Mouse (Mus musculus) thymus, postnatal 36 days (tissue): ENCODE data around the gene Ghrhr.

Experiments used
- DNase-seq, 2 experiments: peaks; one replicate each; pipeline ENCODE4 v3.0.0; 2022; ENCODE audit warnings: mixed read lengths in 2 of 2

Gene Ghrhr

DNA sequence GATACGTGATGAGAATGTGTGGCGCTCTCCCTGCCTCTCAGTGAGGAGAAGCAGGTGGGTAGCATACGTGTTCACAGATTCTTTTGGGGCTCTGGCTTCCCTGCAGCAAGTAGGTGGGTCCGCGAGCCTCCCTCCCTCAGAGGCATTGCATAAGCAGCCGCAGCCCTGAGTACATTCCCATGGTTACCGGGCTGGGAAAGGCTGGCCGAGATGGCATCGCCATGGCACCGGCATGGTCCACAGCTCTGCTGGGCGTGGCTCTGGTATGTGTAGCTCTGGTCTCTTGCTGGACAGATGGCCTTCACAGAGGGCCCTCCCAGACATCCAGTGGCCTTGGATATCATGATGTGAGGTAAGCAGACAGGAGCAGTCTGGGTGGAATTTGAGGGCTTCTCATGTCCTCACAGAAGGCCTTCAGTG is 20.5 kb downstream of the Ghrhr start:
- no peak for DNase-seq

DNA sequence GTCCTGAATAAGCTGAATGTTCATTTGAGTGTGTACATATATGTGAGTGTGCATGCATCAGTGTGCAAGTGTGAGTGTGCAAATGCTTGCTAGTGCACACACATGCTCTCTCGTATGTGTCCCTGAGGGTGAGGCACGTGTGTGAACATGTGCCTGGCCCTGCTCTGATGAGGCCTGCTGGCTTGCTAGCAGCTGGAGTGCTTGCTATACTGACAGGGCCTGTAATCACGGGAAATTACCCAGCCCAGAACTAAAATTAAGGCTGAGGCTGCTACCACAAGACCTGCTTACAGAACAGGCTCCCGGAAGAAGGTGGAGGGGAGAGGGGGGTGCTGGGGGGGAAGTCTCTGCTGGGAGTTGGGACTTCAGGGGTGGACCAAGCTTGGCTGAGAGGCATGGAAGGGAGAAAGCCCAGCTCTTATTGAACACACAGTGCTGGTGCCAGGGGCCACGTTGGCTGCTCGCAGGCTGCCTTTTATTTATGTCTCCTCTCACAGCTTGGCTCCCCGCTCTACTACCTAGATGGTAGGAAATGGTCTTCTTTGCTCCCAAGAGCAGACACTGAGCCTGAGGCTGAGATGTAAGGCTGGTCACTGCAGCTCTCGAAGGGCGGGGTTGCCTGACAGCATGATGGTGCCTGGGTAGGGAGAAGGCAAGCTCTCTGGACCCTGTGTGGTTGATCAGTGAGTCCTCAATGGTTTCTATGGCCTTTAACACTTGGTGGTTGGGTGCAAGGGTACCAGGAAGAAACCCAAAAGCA is 23.0 kb downstream of the Ghrhr start:
- DNase-seq, result no peak

DNA sequence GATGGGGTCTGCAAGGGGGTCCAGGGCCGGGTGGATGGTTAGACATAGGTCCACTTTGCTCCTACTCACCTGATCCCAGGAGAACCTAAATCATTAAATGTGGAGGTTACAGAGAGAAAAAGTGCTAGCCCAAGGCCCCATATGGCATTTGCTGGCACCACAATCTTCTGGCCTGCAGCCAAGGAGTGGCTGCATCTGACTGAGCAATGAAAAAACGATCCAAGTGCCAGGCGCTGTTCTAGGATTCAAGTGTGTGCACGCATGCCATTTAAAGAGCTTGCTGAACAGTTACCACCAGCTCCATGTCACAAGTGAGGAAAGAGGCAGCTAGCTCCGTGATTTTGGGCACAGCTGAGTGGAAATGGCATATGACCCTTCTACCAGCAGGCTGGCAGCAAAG is 23.8 kb downstream of the Ghrhr start:
- no peak for DNase-seq

DNA sequence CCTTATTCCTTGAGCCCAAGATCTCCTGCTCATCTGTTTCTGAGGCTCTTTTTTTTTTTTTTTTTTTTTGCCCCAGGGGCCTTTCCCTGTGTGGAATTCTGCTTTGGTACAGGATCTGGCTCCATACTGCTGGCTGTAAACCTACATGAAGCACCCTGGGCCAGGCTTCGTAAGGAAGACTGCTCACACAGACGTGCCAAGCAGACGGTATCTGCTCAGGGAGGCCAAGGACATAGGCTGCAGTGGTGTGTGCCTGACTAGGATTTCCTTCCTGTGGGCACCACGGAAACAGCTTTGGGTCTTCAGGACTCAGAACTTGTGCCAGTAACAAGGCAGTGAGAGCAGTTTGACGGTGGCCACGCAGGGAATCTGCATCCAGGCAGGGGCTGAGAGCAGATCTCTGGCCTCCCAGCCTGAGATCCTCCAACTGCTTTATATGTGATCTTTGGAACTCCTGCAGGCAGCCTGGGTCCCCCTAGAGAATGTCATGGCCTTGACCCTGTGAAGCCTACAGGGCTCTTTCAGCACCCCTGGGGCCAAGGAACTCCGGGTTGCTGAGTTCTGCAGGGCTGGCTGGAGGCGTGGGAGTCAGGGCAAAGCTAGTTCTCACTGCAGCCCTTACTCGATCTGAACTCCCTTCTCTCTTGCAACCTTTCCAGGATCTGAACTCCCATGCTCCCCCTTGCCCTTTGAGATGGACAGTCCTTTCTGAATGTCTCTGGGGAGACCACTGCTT is 26.1 kb downstream of the Ghrhr start:
- no peak for DNase-seq

DNA sequence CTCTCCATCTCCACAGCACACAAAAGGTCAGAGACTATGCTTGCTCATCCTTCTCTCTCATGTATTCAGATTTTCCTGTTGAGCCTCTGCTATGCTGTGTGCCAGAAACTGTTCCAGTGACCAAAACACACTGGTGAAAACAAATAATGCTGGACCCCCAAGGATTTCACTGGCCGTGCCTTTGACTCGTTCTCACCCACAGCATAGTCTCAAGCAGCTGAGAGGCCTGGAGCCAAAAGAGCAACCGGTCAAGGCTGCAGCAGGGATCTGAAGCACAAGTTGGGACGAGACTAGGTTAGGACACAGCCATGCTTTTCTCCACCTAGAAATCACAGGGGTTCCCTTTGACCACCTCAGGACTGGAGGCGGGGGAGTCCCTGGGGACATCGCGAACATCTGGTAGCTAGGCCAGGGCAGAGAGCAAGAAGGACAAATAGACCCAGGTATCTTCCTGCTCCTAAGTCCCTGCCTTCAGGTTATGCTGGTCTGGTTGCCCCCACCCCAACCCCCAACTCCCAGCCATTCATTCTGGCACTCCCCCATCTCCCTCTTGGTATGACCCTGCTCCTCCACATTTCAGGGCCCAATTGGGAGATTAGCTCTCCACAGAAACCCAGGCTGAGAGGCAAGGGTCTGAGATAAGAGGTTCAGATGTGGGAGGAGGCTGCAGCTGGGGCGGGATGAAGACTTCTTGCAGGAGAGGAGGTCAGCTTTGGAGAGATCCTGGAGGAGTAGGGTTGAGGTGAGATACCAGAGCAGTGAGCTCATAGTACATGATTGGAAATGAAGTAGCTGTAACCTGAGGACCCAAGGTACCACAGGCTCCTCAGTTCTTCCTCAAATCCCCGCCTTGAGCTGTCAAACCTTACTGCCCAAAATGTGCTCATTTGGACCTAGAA is 27.6 kb downstream of the Ghrhr start:
- DNase-seq, result no peak

DNA sequence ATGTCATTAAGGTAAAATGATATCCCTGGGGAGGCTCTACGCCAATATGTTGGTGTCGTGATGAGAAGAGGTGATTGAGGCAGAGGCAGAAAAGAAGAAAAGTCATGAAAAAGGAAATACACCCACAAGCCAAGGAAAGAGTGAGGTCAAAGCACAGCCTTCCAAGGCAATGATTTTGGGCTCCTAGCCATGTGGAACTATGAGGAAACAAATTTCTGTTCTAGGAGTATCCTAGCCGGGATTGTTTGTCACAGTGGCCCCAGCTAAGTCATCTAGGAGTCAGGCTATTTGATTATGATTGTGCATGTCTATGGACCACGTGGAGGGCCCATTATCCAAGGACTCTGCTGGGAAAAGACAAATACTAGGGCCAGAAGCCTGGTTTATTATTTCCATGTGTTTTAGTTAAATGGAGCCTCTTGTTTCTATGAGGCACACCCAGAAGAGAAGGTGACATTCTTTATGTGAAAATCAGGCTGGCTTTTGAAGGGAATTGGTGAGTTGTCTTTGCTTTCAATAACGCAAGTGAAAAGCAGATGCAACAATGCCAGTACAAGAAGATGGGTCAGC is 28.4 kb downstream of the Ghrhr start:
- no peak for DNase-seq

DNA sequence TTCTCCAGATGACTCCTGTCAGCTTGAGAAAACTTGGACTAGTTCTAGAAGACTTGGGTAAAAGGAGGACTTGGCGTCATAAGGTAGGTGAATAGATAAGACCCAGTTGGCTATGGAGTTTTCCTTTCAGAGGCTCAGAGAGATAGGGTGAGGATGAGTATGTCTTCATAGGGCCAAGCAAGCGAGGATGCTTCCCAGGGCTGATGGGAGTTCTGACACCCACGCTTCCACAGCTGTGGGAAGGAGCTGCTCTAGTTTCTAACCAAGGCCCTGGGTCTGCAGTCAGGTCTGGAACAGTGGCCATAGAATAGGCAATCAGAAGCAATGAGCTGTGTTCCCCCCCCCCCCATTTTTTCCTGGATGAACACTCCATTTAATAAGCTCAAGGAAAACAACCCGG is 31.2 kb downstream of the Ghrhr start:
- DNase-seq, result no peak

DNA sequence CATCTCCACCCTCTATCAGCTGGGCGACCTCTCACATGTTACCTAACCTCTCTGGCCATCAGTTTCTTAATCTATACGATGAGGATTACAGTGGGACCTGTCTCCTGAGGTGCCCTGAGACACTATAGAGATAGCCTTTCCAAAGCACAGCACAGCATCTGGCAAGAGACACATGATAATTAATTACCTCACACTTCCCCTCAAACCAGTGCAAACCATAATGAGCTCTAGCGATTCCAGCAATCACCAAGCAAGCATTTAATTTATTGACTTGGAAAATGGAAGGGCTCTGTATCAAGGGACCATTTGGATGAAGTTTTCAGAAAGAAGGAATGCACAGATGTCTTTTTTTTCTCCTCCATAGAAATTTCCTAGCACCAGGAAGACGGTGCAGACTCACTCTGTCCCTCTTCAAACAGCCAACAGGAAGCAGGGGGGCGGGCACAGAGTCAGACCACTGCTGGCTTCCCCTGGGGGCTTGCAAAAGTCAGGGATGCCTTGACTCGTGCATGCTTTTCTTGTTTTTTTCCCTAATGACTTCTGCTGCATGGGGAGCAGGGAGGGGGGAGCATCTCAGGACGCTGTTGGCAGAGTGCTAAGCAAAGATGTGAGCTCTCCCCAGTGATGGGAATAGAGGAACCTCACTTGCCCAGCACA is 34.2 kb downstream of the Ghrhr start:
- no peak for DNase-seq

DNA sequence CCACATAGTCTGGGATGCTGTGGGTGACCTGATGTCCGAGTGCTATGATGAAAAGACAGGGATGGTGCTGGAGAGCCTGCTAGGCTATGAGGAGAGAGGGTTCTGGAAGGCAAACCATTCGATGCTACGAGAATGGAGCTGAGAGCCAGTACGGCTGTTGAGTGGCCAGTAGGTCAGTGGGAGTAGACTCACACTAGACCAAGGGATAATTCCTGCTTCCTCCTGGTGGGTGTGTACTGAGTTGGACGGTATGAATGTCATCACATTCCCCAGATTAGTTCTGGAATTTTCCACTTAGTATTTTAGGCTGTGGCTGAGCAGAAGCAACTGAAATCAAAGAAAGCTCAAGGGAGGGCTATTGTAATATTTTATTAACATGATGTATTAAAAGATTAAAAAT is 34.9 kb downstream of the Ghrhr start:
- no peak for DNase-seq

DNA sequence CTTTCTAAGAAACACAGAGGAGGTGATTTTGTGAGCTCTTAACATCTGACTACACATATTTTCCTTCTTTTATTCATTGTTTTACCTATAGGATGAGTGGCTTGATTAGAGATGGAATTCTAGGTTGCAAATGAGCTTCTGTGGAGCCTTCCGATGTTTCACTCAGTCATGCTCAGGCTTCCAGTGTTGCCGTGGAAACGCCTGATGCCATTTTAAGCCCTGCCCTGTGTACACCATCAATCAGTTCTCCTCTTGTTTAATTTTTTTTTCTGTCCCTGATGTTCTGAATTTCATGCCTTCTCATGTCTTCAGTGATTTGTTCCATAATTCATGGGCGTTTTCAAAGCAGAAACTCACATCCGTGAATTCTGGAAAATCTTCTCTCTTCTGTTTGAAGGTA is 40.1 kb downstream of the Ghrhr start:
- no peak for DNase-seq

DNA sequence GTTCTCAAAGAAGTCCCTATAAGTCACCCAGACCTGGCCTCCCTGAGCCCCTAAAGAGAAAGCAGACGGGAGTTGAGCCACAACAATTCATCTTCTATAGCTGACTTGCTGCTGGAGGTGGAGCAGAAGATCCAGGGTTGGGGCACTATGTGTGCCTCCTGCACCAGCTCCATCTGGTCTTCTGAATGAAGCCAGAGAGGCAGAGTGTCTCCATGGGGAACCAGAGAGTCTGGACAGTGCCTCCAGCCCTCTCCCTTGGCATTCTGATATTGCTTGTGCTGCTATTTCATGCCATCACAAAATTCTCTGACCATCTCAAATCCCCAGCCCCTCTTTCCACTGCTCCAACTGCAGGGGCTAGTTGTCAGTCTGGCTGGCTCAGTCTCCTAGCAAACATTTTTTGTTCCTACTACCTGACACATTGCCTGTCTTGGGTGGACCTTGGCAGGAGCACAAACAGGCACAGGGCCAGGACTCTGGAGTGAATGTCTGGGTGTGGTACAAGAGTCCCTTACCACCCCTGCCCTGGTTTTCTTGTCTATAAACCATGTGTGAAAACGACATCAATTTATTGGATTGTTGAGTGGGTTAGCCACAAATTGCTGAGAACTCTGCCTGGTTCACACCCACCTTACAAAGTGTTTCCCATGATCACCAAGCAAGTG is 42.8 kb downstream of the Ghrhr start:
- no peak for DNase-seq

DNA sequence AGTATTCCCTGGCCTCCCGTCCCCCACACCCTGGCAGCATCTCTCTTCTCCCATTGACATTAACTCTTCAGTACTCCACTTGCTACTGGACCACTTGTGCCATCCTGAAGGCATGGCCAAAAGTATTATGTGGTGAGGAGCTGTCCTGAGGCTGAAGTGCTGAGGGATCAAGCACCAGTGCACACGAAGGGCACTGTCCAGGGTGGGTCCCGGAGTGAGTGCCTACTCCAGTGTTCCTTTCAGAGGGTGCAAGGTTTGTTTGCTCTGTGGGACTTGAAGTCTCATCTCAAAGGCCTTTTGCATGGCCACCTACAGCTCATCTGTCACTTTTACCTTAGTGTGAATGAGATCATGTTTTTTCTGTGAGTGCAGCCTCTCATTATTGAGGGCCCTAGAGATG is 44.3 kb downstream of the Ghrhr start:
- no peak for DNase-seq

DNA sequence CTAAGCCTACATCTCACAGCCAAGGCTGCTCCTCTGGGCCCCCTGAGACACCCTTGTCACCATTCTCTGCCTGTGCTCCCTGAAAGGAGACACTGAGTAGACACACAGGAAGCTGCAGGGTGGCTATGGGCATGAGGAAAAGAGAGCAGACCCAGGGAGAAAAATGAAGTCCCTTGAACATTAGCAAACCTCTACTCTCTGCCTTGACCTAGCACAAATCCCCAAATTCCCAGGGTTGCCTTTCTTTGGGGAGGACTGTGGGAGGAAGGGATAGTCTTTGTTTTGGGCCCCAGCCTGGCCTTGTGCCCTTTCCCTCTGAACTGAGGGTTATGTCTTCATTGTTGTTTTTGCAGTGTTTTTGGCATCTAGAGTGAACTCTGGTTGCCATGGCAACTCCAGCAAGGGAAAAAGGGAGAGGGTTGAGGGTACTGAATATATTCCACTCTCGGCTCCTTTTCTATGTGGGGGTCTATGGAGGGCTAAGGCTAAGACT is 44.8 kb downstream of the Ghrhr start:
- DNase-seq, result no peak

DNA sequence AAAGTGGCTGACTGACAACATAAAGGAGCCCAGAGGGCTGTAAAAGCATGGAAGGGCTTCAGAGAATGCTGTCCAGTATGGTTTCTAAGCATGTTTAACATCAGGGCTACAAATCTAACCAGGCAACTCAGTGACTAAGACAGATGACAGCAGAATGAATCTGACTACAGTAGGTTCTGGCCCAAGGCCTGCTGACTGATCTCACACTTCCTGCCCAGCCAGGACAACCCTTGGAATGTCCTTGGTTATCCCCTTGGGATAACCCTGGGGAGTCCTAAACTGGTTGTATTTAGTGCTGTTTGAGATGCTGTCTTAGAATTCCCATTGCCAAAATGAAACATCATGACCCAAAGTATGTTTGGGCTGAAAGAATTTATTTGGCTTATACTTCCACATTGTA is 56.0 kb downstream of the Ghrhr start:
- no peak for DNase-seq

DNA sequence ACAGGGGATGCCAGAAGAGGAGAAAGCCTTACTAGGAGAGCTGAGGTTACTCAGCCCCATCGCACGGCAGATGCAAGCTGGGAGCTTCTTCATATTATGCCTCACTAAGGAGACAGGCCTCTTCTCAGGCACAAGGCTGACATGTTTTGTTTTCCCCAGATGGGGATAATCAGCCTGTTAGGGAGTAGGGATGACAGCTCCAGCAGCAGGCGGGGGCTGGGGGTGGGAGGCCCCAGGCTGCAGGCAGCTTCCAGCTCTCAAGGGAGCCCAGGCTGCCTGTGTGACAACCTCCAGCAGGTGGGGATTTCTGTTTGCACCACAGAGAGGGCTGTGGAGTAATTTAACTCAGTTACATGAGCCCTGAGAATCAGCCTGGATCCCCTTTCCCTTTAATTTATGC is 58.3 kb downstream of the Ghrhr start:
- no peak for DNase-seq

DNA sequence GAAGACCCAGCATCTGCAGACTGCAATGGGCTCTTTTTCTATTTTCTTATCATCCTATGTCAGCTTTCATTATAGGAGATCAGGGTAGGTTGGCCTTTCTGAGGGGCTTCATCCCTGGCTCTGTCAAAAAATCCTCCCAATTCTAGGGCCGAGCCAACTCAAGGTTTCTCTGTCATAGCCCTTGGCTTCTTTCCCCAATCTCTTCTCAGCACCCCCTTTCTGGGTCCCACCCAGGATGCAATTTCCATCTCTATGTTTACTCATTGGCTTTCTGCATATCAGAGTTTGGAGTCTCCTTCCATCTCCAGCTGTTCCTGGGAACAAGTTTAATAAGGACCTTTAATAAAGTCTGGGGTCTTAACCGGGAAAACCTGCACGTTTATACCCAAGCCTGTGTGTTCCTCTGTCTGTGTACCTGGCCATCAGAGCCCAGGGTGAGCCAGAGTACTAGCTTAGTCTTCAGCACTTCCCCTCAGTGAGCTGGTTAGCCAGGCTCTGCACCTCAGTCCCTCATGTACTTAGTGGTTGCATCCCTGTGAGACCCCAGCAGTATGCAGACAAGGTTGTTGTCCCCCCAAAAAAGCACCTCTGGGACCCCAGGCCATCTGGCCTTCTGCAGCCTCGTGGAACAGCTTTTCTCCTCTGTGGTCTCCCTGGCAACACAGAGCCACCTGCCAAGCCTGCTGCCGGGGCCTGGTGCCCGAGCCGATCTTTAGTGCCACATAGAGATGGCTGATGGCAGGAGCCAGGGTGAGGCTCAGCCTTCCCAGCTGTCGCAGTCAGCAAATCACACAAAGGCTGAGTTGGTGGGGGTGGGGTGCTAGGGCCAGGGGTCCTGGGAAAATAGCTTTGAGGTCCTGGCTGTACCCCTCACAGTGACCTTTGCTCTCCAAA is 59.4 kb downstream of the Ghrhr start:
- DNase-seq, result no peak

DNA sequence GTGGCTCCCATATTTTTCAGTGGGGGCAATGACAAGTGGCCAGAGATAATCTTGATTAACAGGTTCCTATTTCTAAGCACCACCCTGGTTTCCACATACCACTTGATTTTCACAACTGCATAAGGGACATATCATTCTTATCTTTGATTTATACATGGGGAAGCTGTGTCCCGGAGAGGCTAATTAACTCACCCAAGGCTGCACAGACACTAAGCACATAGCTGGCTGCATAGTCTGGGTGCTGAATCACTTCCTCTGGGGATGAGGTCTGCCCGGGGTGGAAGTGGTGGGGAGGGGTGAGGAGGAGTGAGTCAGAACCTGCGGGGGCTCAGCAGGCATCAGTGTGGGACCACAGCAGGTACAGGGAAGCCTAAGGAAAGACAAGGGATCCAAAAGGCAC is 61.8 kb downstream of the Ghrhr start:
- no peak for DNase-seq
